Mouse (Mus musculus): ENCODE results near the gene Ankrd50. TPM values are rescaled to one million over a fixed set of nuclear protein-coding genes. Genes with fewer than 3 reads are reported as not detected.

The Ankrd50 gene
- polyA plus RNA-seq, 1 experiment: 28.2 TPM

GRCm38 (mm10) chr3:38481106-38481505, 3.5 kb downstream of the Ankrd50 start:
- no peak overlapping the region for H3K27ac ChIP-seq (replicated peaks; ENCODE audit: low read depth, low read length)
- peak overlapping the region; percentile 21 for H3K4me3 ChIP-seq (ENCODE audit: insufficient read depth, low read depth, low read length)

GRCm38 (mm10) chr3:38477936-38478335, 6.7 kb downstream of the Ankrd50 start:
- no peak overlapping the region for H3K27ac ChIP-seq (replicated peaks; ENCODE audit: low read depth, low read length)
- H3K4me1 ChIP-seq (ENCODE audit: control insufficient read depth, insufficient read depth, insufficient read length, low read length): peaks cover 33% of the 10 kb centered on the region
- no peak overlapping the region for H3K4me3 ChIP-seq (ENCODE audit: insufficient read depth, low read depth, low read length)

More at GRCm38 (mm10) chr3:38481106-38481505, 3.5 kb downstream of the Ankrd50 start:
- peaks cover 22% of the 10 kb centered on the region for H3K4me1 ChIP-seq (ENCODE audit: control insufficient read depth, insufficient read depth, insufficient read length, low read length)

GRCm38 (mm10) chr3:38475587-38475986, 9.1 kb downstream of the Ankrd50 start:
- Histone ChIP-seq H3K27ac (replicated peaks; ENCODE audit: low read depth, low read length) (no peak overlapping the region), H3K4me1 (ENCODE audit: control insufficient read depth, insufficient read depth, insufficient read length, low read length) (peaks cover 33% of the 10 kb centered on the region), H3K4me3 (ENCODE audit: insufficient read depth, low read depth, low read length) (no peak overlapping the region)

- Histone ChIP-seq H3K4me3 (ENCODE audit: insufficient read depth, low read depth, low read length) (no peak overlapping the region), H3K27ac (replicated peaks; ENCODE audit: low read depth, low read length) (no peak overlapping the region)
Measured at GRCm38 (mm10) chr3:38473138-38473537, 11.5 kb downstream of the Ankrd50 start.

GRCm38 (mm10) chr3:38471516-38471915, 13.1 kb downstream of the Ankrd50 start:
- Histone ChIP-seq H3K4me1 (ENCODE audit: control insufficient read depth, insufficient read depth, insufficient read length, low read length) (peaks cover 41% of the 10 kb centered on the region), H3K27ac (replicated peaks; ENCODE audit: low read depth, low read length) (0 out of 2 replicates have a peak overlapping the region, but pooled peaks have one; percentile 8), H3K4me3 (ENCODE audit: insufficient read depth, low read depth, low read length) (no peak overlapping the region)

More at GRCm38 (mm10) chr3:38473138-38473537, 11.5 kb downstream of the Ankrd50 start:
- H3K4me1 ChIP-seq (ENCODE audit: control insufficient read depth, insufficient read depth, insufficient read length, low read length): peaks cover 41% of the 10 kb centered on the region

- Histone ChIP-seq H3K4me3 (ENCODE audit: insufficient read depth, low read depth, low read length) (no peak overlapping the region), H3K27ac (replicated peaks; ENCODE audit: low read depth, low read length) (no peak overlapping the region), H3K4me1 (ENCODE audit: control insufficient read depth, insufficient read depth, insufficient read length, low read length) (peaks cover 28% of the 10 kb centered on the region)
Measured at GRCm38 (mm10) chr3:38468131-38468530, 16.5 kb downstream of the Ankrd50 start.

GRCm38 (mm10) chr3:38466880-38467405, 17.7 kb downstream of the Ankrd50 start:
- Histone ChIP-seq H3K4me3 (ENCODE audit: insufficient read depth, low read depth, low read length) (no peak overlapping the region), H3K27ac (replicated peaks; ENCODE audit: low read depth, low read length) (no peak overlapping the region), H3K4me1 (ENCODE audit: control insufficient read depth, insufficient read depth, insufficient read length, low read length) (peaks cover 25% of the 10 kb centered on the region)

- H3K27ac ChIP-seq (replicated peaks; ENCODE audit: low read depth, low read length): no peak overlapping the region
- peaks cover 19% of the 10 kb centered on the region for H3K4me1 ChIP-seq (ENCODE audit: control insufficient read depth, insufficient read depth, insufficient read length, low read length)
- no peak overlapping the region for H3K4me3 ChIP-seq (ENCODE audit: insufficient read depth, low read depth, low read length)
Measured at GRCm38 (mm10) chr3:38466139-38466538, 18.5 kb downstream of the Ankrd50 start.

- Histone ChIP-seq H3K4me3 (ENCODE audit: insufficient read depth, low read depth, low read length) (no peak overlapping the region), H3K27ac (replicated peaks; ENCODE audit: low read depth, low read length) (no peak overlapping the region), H3K4me1 (ENCODE audit: control insufficient read depth, insufficient read depth, insufficient read length, low read length) (peaks cover 5% of the 10 kb centered on the region; the same call in 1 of the 2 replicates)
Measured at GRCm38 (mm10) chr3:38463149-38463548, 21.5 kb downstream of the Ankrd50 start.

- no peaks in the 10 kb centered on the region; the same call in 1 of the 2 replicates for H3K4me1 ChIP-seq (ENCODE audit: control insufficient read depth, insufficient read depth, insufficient read length, low read length)
- no peak overlapping the region for H3K27ac ChIP-seq (replicated peaks; ENCODE audit: low read depth, low read length)
- H3K4me3 ChIP-seq (ENCODE audit: insufficient read depth, low read depth, low read length): no peak overlapping the region
Measured at GRCm38 (mm10) chr3:38461742-38462141, 22.9 kb downstream of the Ankrd50 start.

GRCm38 (mm10) chr3:38460250-38460624, 24.4 kb downstream of the Ankrd50 start:
- H3K4me1 ChIP-seq (ENCODE audit: control insufficient read depth, insufficient read depth, insufficient read length, low read length): no peaks in the 10 kb centered on the region; the same call in 1 of the 2 replicates
- no peak overlapping the region for H3K27ac ChIP-seq (replicated peaks; ENCODE audit: low read depth, low read length)

GRCm38 (mm10) chr3:38459507-38460249, 25.0 kb downstream of the Ankrd50 start:
- H3K4me3 ChIP-seq (ENCODE audit: insufficient read depth, low read depth, low read length): no peak overlapping the region
- no peaks in the 10 kb centered on the region; the same call in 1 of the 2 replicates for H3K4me1 ChIP-seq (ENCODE audit: control insufficient read depth, insufficient read depth, insufficient read length, low read length)
- H3K27ac ChIP-seq (replicated peaks; ENCODE audit: low read depth, low read length): no peak overlapping the region

More at GRCm38 (mm10) chr3:38460250-38460624, 24.4 kb downstream of the Ankrd50 start:
- H3K4me3 ChIP-seq (ENCODE audit: insufficient read depth, low read depth, low read length): no peak overlapping the region

GRCm38 (mm10) chr3:38457041-38457440, 27.6 kb downstream of the Ankrd50 start:
- Histone ChIP-seq H3K4me3 (ENCODE audit: insufficient read depth, low read depth, low read length) (no peak overlapping the region), H3K27ac (replicated peaks; ENCODE audit: low read depth, low read length) (no peak overlapping the region), H3K4me1 (ENCODE audit: control insufficient read depth, insufficient read depth, insufficient read length, low read length) (no peaks in the 10 kb centered on the region; the same call in 1 of the 2 replicates)

- Histone ChIP-seq H3K4me1 (ENCODE audit: control insufficient read depth, insufficient read depth, insufficient read length, low read length) (no peaks in the 10 kb centered on the region), H3K4me3 (ENCODE audit: insufficient read depth, low read depth, low read length) (no peak overlapping the region), H3K27ac (replicated peaks; ENCODE audit: low read depth, low read length) (no peak overlapping the region)
Measured at GRCm38 (mm10) chr3:38452199-38452598, 32.4 kb downstream of the Ankrd50 start.

- no peak overlapping the region for H3K27ac ChIP-seq (replicated peaks; ENCODE audit: low read depth, low read length)
- no peaks in the 10 kb centered on the region; the same call in 1 of the 2 replicates for H3K4me1 ChIP-seq (ENCODE audit: control insufficient read depth, insufficient read depth, insufficient read length, low read length)
- no peak overlapping the region for H3K4me3 ChIP-seq (ENCODE audit: insufficient read depth, low read depth, low read length)
Measured at GRCm38 (mm10) chr3:38446586-38446985, 38.1 kb downstream of the Ankrd50 start.

- no peak overlapping the region for H3K27ac ChIP-seq (replicated peaks; ENCODE audit: low read depth, low read length)
- no peak overlapping the region for H3K4me3 ChIP-seq (ENCODE audit: insufficient read depth, low read depth, low read length)
- no peaks in the 10 kb centered on the region; the same call in 1 of the 2 replicates for H3K4me1 ChIP-seq (ENCODE audit: control insufficient read depth, insufficient read depth, insufficient read length, low read length)
Measured at GRCm38 (mm10) chr3:38443875-38444274, 40.8 kb downstream of the Ankrd50 start.
